Mouse (Mus musculus) liver, adult 2 months (tissue): ENCODE results near the gene Dvl1.

ENCODE experiments used
- CTCF ChIP-seq: fragments of 200-500 bp; IDR thresholded peaks from 2 replicates; pipeline ENCODE4 v1.5.1; 2011; ENCODE audit warnings: low read depth, low read length, control low read depth
- POLR2A ChIP-seq: fragments of 200-500 bp; IDR thresholded peaks from 2 replicates; pipeline ENCODE4 v1.6.1; 2011; ENCODE audit warnings: low read length, control low read depth; ENCODE audit not compliant: insufficient read depth; ENCODE audit errors: extremely low read depth

DNA sequence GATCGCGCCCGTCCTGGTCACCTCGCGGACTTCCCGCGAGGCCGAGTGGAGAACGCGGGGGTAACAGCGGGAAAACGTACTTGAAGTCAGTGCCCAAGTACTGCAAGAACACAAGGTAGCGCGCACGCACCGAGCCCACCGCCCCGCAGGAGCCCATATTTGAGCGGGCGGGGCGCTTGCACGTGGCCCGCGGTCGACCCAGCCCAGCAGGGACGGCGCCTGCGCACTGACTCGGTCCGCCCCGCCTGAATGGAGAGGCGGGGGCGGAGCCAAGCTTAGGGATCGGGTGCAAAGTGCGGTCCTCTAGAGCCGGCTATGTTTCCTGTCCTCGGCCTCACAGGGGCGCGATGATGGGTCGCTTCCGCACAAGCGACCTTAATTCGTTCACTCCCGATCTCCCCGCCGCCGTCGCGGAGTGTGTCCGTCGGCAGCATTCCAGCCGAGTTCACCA lies 44.4 kb downstream of the Dvl1 start, which contains the start of the genes Pusl1 and Acap3:
- TF ChIP-seq POLR2A (no peak), CTCF (no peak)
